Mouse (Mus musculus) kidney, postnatal 0 days (tissue): ENCODE results near the gene Ahcyl2. TPM values are rescaled to one million over a fixed set of nuclear protein-coding genes. Genes with fewer than 3 reads are reported as not detected.

Experiments used
- ATAC-seq: fragments of 200-750 bp; cut with Nextera tagmentation; replicated peaks from 2 replicates; pipeline ENCODE4 v1.8.0; 2017; ENCODE audit warnings: low read depth, moderate number of reproducible peaks, moderate TSS enrichment, moderate library complexity; ENCODE audit not compliant: low FRiP score
- DNase-seq: peaks from one replicate; pipeline ENCODE4 v3.0.0-alpha.2; 2016; ENCODE audit warnings: low spot score
- H3K27ac ChIP-seq: fragments of 300-500 bp; sonication (generic); 2 replicates; pipeline ENCODE4 v1.5.1; 2014; ENCODE audit warnings: mild to moderate bottlenecking
- H3K27me3 ChIP-seq: fragments of 300-500 bp; sonication (generic); 2 replicates; pipeline ENCODE4 v1.6.1; 2014; ENCODE audit warnings: low read length, mixed read lengths; ENCODE audit not compliant: insufficient read depth
- H3K36me3 ChIP-seq: fragments of 300-500 bp; sonication (generic); 2 replicates; pipeline ENCODE4 v1.6.1; 2014; ENCODE audit warnings: low read length, mixed read lengths; ENCODE audit not compliant: insufficient read depth
- H3K4me1 ChIP-seq: fragments of 300-500 bp; sonication (generic); replicated peaks from 2 replicates; pipeline ENCODE4 v1.6.1; 2014; ENCODE audit warnings: antibody characterized with exemption, low read length, mixed read lengths; ENCODE audit not compliant: insufficient read depth
- H3K4me2 ChIP-seq: fragments of 300-500 bp; sonication (generic); 2 replicates; pipeline ENCODE4 v1.6.1; 2014; ENCODE audit warnings: mild to moderate bottlenecking, low read length, moderate library complexity, mixed read lengths
- H3K4me3 ChIP-seq: fragments of 300-500 bp; sonication (generic); replicated peaks from 2 replicates; pipeline ENCODE4 v1.5.1; 2014; ENCODE audit warnings: low read depth, low read length
- H3K9ac ChIP-seq: fragments of 300-500 bp; sonication (generic); 2 replicates; pipeline ENCODE4 v1.6.1; 2014; ENCODE audit warnings: low read depth, low read length
- H3K9me3 ChIP-seq: fragments of 300-500 bp; sonication (generic); replicated peaks from 2 replicates; pipeline ENCODE4 v1.6.1; 2016; ENCODE audit warnings: low read length, inconsistent platforms, mixed read lengths
- CTCF ChIP-seq: IDR thresholded peaks from 2 replicates; pipeline ENCODE4 v1.5.1; 2016; ENCODE audit warnings: antibody characterized with exemption, low read depth, mild to moderate bottlenecking, moderate library complexity
- WGBS: fragments of 180-500 bp; shearing (Covaris S2); extraction: QIAGEN DNeasy Blood & Tissue Kit; methylation state at CpG from one replicate; pipeline ENCODE4 v1.1.7; 2014; 5-methylcytosine and 5-hydroxymethylcytosine counted together
- polyA plus RNA-seq: library from polyadenylated mRNA; unstranded; fragments of >200 nt; fragmentation: Nextera tagmentation; extraction: Ambion mirVana; gene quantifications from 2 replicates; pipeline ENCODE4 v1.2.1, GENCODE M21; 2015

The Ahcyl2 gene
- polyA plus RNA-seq, 1 experiment from 2014 or later, result 18.7 TPM

GRCm38 (mm10) chr6:29903343-29903914 lies 135.6 kb downstream of the Ahcyl2 start:
- Histone ChIP-seq H3K4me2 (no peak overlapping the region), H3K4me1 (no peaks in the 10 kb centered on the region), H3K9me3 (no peaks in the 10 kb centered on the region), H3K4me3 (no peak overlapping the region), H3K9ac (no peak overlapping the region), H3K27me3 (no peaks in the 10 kb centered on the region), H3K27ac (no peak overlapping the region), H3K36me3 (peaks cover 8% of the 10 kb centered on the region)
- ATAC-seq (no peak), DNase-seq (no peak)
- no peak for TF ChIP-seq CTCF
- 90% methylated on average over 3 of the region's 3 CpGs for WGBS

- no peak for TF ChIP-seq CTCF
- ATAC-seq (no peak), DNase-seq (no peak)
- Histone ChIP-seq H3K4me2 (no peak overlapping the region), H3K9me3 (no peaks in the 10 kb centered on the region), H3K36me3 (peaks cover 11% of the 10 kb centered on the region), H3K27ac (no peak overlapping the region), H3K9ac (no peak overlapping the region), H3K27me3 (no peaks in the 10 kb centered on the region), H3K4me1 (no peaks in the 10 kb centered on the region), H3K4me3 (no peak overlapping the region)
- WGBS, result 73% methylated on average over 3 of the region's 3 CpGs
Observed at GRCm38 (mm10) chr6:29904281-29904680, 136.5 kb downstream of the Ahcyl2 start.

- no peaks in the 10 kb centered on the region for H3K4me1 ChIP-seq
- no peaks in the 10 kb centered on the region for H3K27me3 ChIP-seq
- DNase-seq (no peak), ATAC-seq (no peak)
- H3K36me3 ChIP-seq, result peaks cover 8% of the 10 kb centered on the region; the same call in 1 of the 2 replicates
- no peak overlapping the region for H3K9ac ChIP-seq
- H3K9me3 ChIP-seq, result no peaks in the 10 kb centered on the region
- no peak for TF ChIP-seq CTCF
- H3K27ac ChIP-seq, result no peak overlapping the region
- H3K4me3 ChIP-seq, result no peak overlapping the region
- no peak overlapping the region for H3K4me2 ChIP-seq
- WGBS, result 90% methylated on average over 3 of the region's 3 CpGs
Observed at GRCm38 (mm10) chr6:29910631-29911030, 142.8 kb downstream of the Ahcyl2 start.

- 38% methylated on average over 1 of the region's 1 CpGs for WGBS
Observed at GRCm38 (mm10) chr6:29913673-29914072, 145.9 kb downstream of the Ahcyl2 start.

GRCm38 (mm10) chr6:29914136-29914535 lies 146.3 kb downstream of the Ahcyl2 start:
- Histone ChIP-seq H3K9me3 (no peaks in the 10 kb centered on the region), H3K27ac (no peak overlapping the region), H3K9ac (no peak overlapping the region), H3K27me3 (no peaks in the 10 kb centered on the region; the same call in 1 of the 2 replicates), H3K36me3 (0 out of 2 replicates have a peak, but pooled peaks cover 2% of the 10 kb centered on the region), H3K4me3 (no peak overlapping the region), H3K4me2 (no peak overlapping the region), H3K4me1 (no peaks in the 10 kb centered on the region)
- TF ChIP-seq CTCF, result no peak
- DNase-seq (no peak), ATAC-seq (no peak)

More at GRCm38 (mm10) chr6:29913673-29914072, 145.9 kb downstream of the Ahcyl2 start:
- H3K4me1 ChIP-seq, result no peaks in the 10 kb centered on the region
- TF ChIP-seq CTCF, result peak; percentile 42
- H3K36me3 ChIP-seq, result 0 out of 2 replicates have a peak, but pooled peaks cover 3% of the 10 kb centered on the region
- ATAC-seq (no peak), DNase-seq (no peak)
- no peaks in the 10 kb centered on the region; the same call in 1 of the 2 replicates for H3K27me3 ChIP-seq
- H3K4me3 ChIP-seq, result no peak overlapping the region
- H3K9ac ChIP-seq, result no peak overlapping the region
- no peak overlapping the region for H3K4me2 ChIP-seq
- H3K27ac ChIP-seq, result no peak overlapping the region
- H3K9me3 ChIP-seq, result no peaks in the 10 kb centered on the region

- ATAC-seq, result no peak
- TF ChIP-seq CTCF, result no peak
Observed at GRCm38 (mm10) chr6:29915836-29916235, 148.0 kb downstream of the Ahcyl2 start.

More at GRCm38 (mm10) chr6:29915836-29916235, 148.0 kb downstream of the Ahcyl2 start:
- Histone ChIP-seq H3K27ac (no peak overlapping the region), H3K4me2 (no peak overlapping the region), H3K9ac (no peak overlapping the region), H3K36me3 (no peaks in the 10 kb centered on the region), H3K27me3 (no peaks in the 10 kb centered on the region; the same call in 1 of the 2 replicates), H3K4me1 (no peaks in the 10 kb centered on the region), H3K4me3 (no peak overlapping the region), H3K9me3 (no peaks in the 10 kb centered on the region)
- 40% methylated on average over 9 of the region's 9 CpGs for WGBS
- no peak for DNase-seq
